Mouse (Mus musculus) heart, embryonic 14.5 days (tissue): ENCODE measurements around the gene Otc. TPM values are rescaled to one million over a fixed set of nuclear protein-coding genes. Genes with fewer than 3 reads are reported as not detected.

Source experiments
- ATAC-seq: fragments of 200-750 bp; cut with Nextera tagmentation; 2 replicates; pipeline ENCODE4 v1.8.0; 2017; ENCODE audit warnings: low read depth, moderate TSS enrichment; ENCODE audit not compliant: insufficient number of reproducible peaks, insufficient read depth, low FRiP score
- H3K27ac ChIP-seq, 2 experiments: fragments of 200-500 bp in 1 of 2; fragments of 300-500 bp in 1 of 2; sonication (generic) in 1 of 2; replicated peaks in 1 of 2; 2 replicates each; pipeline ENCODE4 v1.5.1; 2012 to 2014; ENCODE audit warnings: low read depth in 2 of 2, low read length in 2 of 2, control low read depth in 1 of 2, mild to moderate bottlenecking in 1 of 2, mixed read lengths in 1 of 2; ENCODE audit not compliant: control insufficient read depth in 1 of 2, insufficient read depth in 1 of 2
- H3K27me3 ChIP-seq: fragments of 300-500 bp; sonication (generic); 2 replicates; pipeline ENCODE4 v1.6.1; 2014; ENCODE audit warnings: mild to moderate bottlenecking, low read length, control low read depth; ENCODE audit not compliant: control insufficient read depth, insufficient read depth
- H3K36me3 ChIP-seq: fragments of 300-500 bp; sonication (generic); 2 replicates; pipeline ENCODE4 v1.6.1; 2014; ENCODE audit warnings: mild to moderate bottlenecking, control low read depth, low read length, mixed read lengths; ENCODE audit not compliant: control insufficient read depth, insufficient read depth
- H3K4me1 ChIP-seq, 2 experiments: fragments of 200-500 bp in 1 of 2; fragments of 300-500 bp in 1 of 2; sonication (generic) in 1 of 2; 2 replicates each; pipeline ENCODE4 v1.6.1; 2012 to 2014; ENCODE audit warnings: low read length in 2 of 2, control low read depth in 1 of 2, mixed read lengths in 1 of 2; ENCODE audit not compliant: control insufficient read depth in 2 of 2, insufficient read depth in 2 of 2
- H3K4me2 ChIP-seq: fragments of 300-500 bp; sonication (generic); 2 replicates; pipeline ENCODE4 v1.6.1; 2014; ENCODE audit warnings: mild to moderate bottlenecking, low read length
- H3K4me3 ChIP-seq, 2 experiments: fragments of 200-500 bp in 1 of 2; fragments of 300-500 bp in 1 of 2; sonication (generic) in 1 of 2; 2 replicates each; pipeline ENCODE4 v1.5.1; 2012 to 2014; ENCODE audit warnings: low read length in 2 of 2, mild to moderate bottlenecking in 2 of 2, control low read depth in 1 of 2, low read depth in 1 of 2, moderate library complexity in 1 of 2; ENCODE audit not compliant: control insufficient read depth in 1 of 2, insufficient read depth in 1 of 2
- H3K9ac ChIP-seq: fragments of 300-500 bp; sonication (generic); 2 replicates; pipeline ENCODE4 v1.6.1; 2014; ENCODE audit warnings: mild to moderate bottlenecking, low read length
- H3K9me3 ChIP-seq: fragments of 300-500 bp; sonication (generic); 2 replicates; pipeline ENCODE4 v1.6.1; 2016; ENCODE audit warnings: low read length, control low read depth; ENCODE audit not compliant: control insufficient read depth
- WGBS: fragments of 180-500 bp; shearing (Covaris S2); extraction: QIAGEN DNeasy Blood & Tissue Kit; methylation state at CpG from one replicate; pipeline ENCODE4 v1.1.7; 2014; 5-methylcytosine and 5-hydroxymethylcytosine counted together
- polyA plus RNA-seq: library from polyadenylated mRNA; unstranded; fragments of >200 nt; fragmentation: Nextera tagmentation; extraction: Ambion mirVana; gene quantifications from 2 replicates; pipeline ENCODE4 v1.2.1, GENCODE M21; 2014

Otc gene
- polyA plus RNA-seq, 1 experiment from 2014 or later: not detected

GRCm38 (mm10) chrX:10243916-10244315 lies 8.2 kb upstream of the Otc start:
- 67% methylated on average over 3 of the region's 3 CpGs for WGBS
- no peak overlapping the region for H3K27ac ChIP-seq
- no peak overlapping the region for H3K9ac ChIP-seq
- no peak overlapping the region for H3K4me2 ChIP-seq
- ATAC-seq: no peak
- no peaks in the 10 kb centered on the region for H3K4me1 ChIP-seq
- no peak overlapping the region for H3K4me3 ChIP-seq
- H3K36me3 ChIP-seq: no peaks in the 10 kb centered on the region
- H3K9me3 ChIP-seq: no peaks in the 10 kb centered on the region
- no peaks in the 10 kb centered on the region for H3K27me3 ChIP-seq

- Histone ChIP-seq H3K4me2 (no peak overlapping the region), H3K4me1 (no peaks in the 10 kb centered on the region), H3K36me3 (no peaks in the 10 kb centered on the region), H3K4me3 (no peak overlapping the region), H3K9ac (no peak overlapping the region), H3K27me3 (no peaks in the 10 kb centered on the region), H3K27ac (no peak overlapping the region), H3K9me3 (no peaks in the 10 kb centered on the region)
- no peak for ATAC-seq
Observed at GRCm38 (mm10) chrX:10251357-10251756, 748 bp upstream of the Otc start.

- H3K4me1 ChIP-seq: no peaks in the 10 kb centered on the region
- no peak overlapping the region for H3K4me2 ChIP-seq
- no peak overlapping the region for H3K27ac ChIP-seq
- 54% methylated on average over 1 of the region's 1 CpGs for WGBS
- H3K27me3 ChIP-seq: no peaks in the 10 kb centered on the region
- H3K4me3 ChIP-seq: no peak overlapping the region
- H3K9me3 ChIP-seq: no peaks in the 10 kb centered on the region
- no peaks in the 10 kb centered on the region for H3K36me3 ChIP-seq
- no peak for ATAC-seq
- no peak overlapping the region for H3K9ac ChIP-seq
Observed at GRCm38 (mm10) chrX:10257774-10258173, 5.7 kb downstream of the Otc start.

- H3K9ac ChIP-seq: no peak overlapping the region
- WGBS: 76% methylated on average over 5 of the region's 5 CpGs
- H3K9me3 ChIP-seq: no peaks in the 10 kb centered on the region
- H3K27ac ChIP-seq: no peak overlapping the region
- no peaks in the 10 kb centered on the region for H3K27me3 ChIP-seq
- no peaks in the 10 kb centered on the region for H3K4me1 ChIP-seq
- no peak overlapping the region for H3K4me2 ChIP-seq
- no peaks in the 10 kb centered on the region for H3K36me3 ChIP-seq
- no peak overlapping the region for H3K4me3 ChIP-seq
- ATAC-seq: no peak
Observed at GRCm38 (mm10) chrX:10258260-10258659, 6.2 kb downstream of the Otc start.

- Histone ChIP-seq H3K9me3 (no peaks in the 10 kb centered on the region), H3K4me2 (no peak overlapping the region), H3K4me3 (no peak overlapping the region), H3K27ac (no peak overlapping the region), H3K9ac (no peak overlapping the region), H3K36me3 (no peaks in the 10 kb centered on the region), H3K27me3 (no peaks in the 10 kb centered on the region), H3K4me1 (no peaks in the 10 kb centered on the region)
- WGBS: 71% methylated on average over 3 of the region's 3 CpGs
- no peak for ATAC-seq
Observed at GRCm38 (mm10) chrX:10268308-10268707, 16.2 kb downstream of the Otc start.

GRCm38 (mm10) chrX:10268761-10269437 lies 16.8 kb downstream of the Otc start:
- WGBS: 71% methylated on average over 4 of the region's 4 CpGs

GRCm38 (mm10) chrX:10297341-10297740 lies 45.2 kb downstream of the Otc start:
- ATAC-seq: no peak
- no peaks in the 10 kb centered on the region for H3K36me3 ChIP-seq
- H3K27me3 ChIP-seq: no peaks in the 10 kb centered on the region
- WGBS: 85% methylated on average over 14 of the region's 14 CpGs
- H3K4me2 ChIP-seq: no peak overlapping the region
- no peak overlapping the region for H3K27ac ChIP-seq
- no peaks in the 10 kb centered on the region for H3K4me1 ChIP-seq
- no peak overlapping the region for H3K4me3 ChIP-seq
- H3K9me3 ChIP-seq: no peaks in the 10 kb centered on the region
- H3K9ac ChIP-seq: no peak overlapping the region

More at GRCm38 (mm10) chrX:10268761-10269437, 16.8 kb downstream of the Otc start:
- Histone ChIP-seq H3K9me3 (no peaks in the 10 kb centered on the region), H3K27me3 (no peaks in the 10 kb centered on the region), H3K4me1 (no peaks in the 10 kb centered on the region), H3K4me2 (no peak overlapping the region), H3K36me3 (no peaks in the 10 kb centered on the region), H3K4me3 (no peak overlapping the region), H3K9ac (no peak overlapping the region), H3K27ac (no peak overlapping the region)
- ATAC-seq: no peak

- Histone ChIP-seq H3K9ac (no peak overlapping the region), H3K36me3 (no peaks in the 10 kb centered on the region), H3K27me3 (no peaks in the 10 kb centered on the region), H3K9me3 (no peaks in the 10 kb centered on the region), H3K4me2 (no peak overlapping the region), H3K27ac (no peak overlapping the region), H3K4me1 (no peaks in the 10 kb centered on the region), H3K4me3 (no peak overlapping the region)
- no peak for ATAC-seq
- 69% methylated on average over 4 of the region's 4 CpGs for WGBS
Observed at GRCm38 (mm10) chrX:10318176-10318575, 66.1 kb downstream of the Otc start.
